Mouse (Mus musculus): ENCODE results near the gene Efcab11. TPM values are rescaled to one million over a fixed set of nuclear protein-coding genes. Genes with fewer than 3 reads are reported as not detected.

Gene Efcab11
- total and polyA plus RNA-seq, 3 experiments, result 5.8 to 19.9 (median 8.0) TPM

GRCm38 (mm10) chr12:99795921-99796320 is 88.3 kb downstream of the Efcab11 start:
- H3K27me3 ChIP-seq (ENCODE audit: insufficient read depth, low read length), result no peaks in the 10 kb centered on the region
- DNase-seq (ENCODE audit: low spot score) (no peak), ATAC-seq (ENCODE audit: extremely low read depth, insufficient number of reproducible peaks, low FRiP score, poor library complexity, severe bottlenecking) (no peak)
- no peaks in the 10 kb centered on the region; the same call in 1 of the 2 replicates for H3K9me3 ChIP-seq (replicated peaks)
- no peak overlapping the region for H3K4me3 ChIP-seq (ENCODE audit: low read depth, low read length)
- no peaks in the 10 kb centered on the region for H3K36me3 ChIP-seq (replicated peaks)
- H3K4me1 ChIP-seq (ENCODE audit: insufficient read depth, low read depth, low read length), result no peaks in the 10 kb centered on the region
- TF ChIP-seq GATA2 (IDR thresholded peaks at IDR 0.05; ENCODE audit: borderline replicate concordance, low read depth, low read length) (no peak), GATA1 (IDR thresholded peaks at IDR 0.05; ENCODE audit: borderline replicate concordance, low read length) (no peak), CTCF (IDR thresholded peaks at IDR 0.05; ENCODE audit: low read depth, low read length) (no peak), POLR2AphosphoS5 (IDR thresholded peaks at IDR 0.05; ENCODE audit: insufficient replicate concordance, low read depth, low read length) (no peak), TAL1 (conservative IDR thresholded peaks at IDR 0.05; ENCODE audit: low read depth, low read length) (no peak)

- DNase-seq (ENCODE audit: low spot score) (no peak), ATAC-seq (ENCODE audit: extremely low read depth, insufficient number of reproducible peaks, low FRiP score, poor library complexity, severe bottlenecking) (no peak)
- Histone ChIP-seq H3K9me3 (replicated peaks) (no peaks in the 10 kb centered on the region; the same call in 1 of the 2 replicates), H3K27me3 (ENCODE audit: insufficient read depth, low read length) (no peaks in the 10 kb centered on the region), H3K36me3 (replicated peaks) (no peaks in the 10 kb centered on the region), H3K4me1 (ENCODE audit: insufficient read depth, low read depth, low read length) (no peaks in the 10 kb centered on the region), H3K4me3 (ENCODE audit: low read depth, low read length) (no peak overlapping the region)
- TF ChIP-seq GATA2 (IDR thresholded peaks at IDR 0.05; ENCODE audit: borderline replicate concordance, low read depth, low read length), result no peak
- TF ChIP-seq TAL1 (conservative IDR thresholded peaks at IDR 0.05; ENCODE audit: low read depth, low read length), result no peak
- TF ChIP-seq CTCF (IDR thresholded peaks at IDR 0.05; ENCODE audit: low read depth, low read length), result no peak
- TF ChIP-seq POLR2AphosphoS5 (IDR thresholded peaks at IDR 0.05; ENCODE audit: insufficient replicate concordance, low read depth, low read length), result no peak
- TF ChIP-seq GATA1 (IDR thresholded peaks at IDR 0.05; ENCODE audit: borderline replicate concordance, low read length), result no peak
Observed at GRCm38 (mm10) chr12:99794792-99795620, 89.2 kb downstream of the Efcab11 start.

GRCm38 (mm10) chr12:99794158-99794515 is 90.1 kb downstream of the Efcab11 start:
- DNase-seq (ENCODE audit: low spot score), result no peak
- TF ChIP-seq TAL1 (conservative IDR thresholded peaks at IDR 0.05; ENCODE audit: low read depth, low read length), result no peak
- no peak for TF ChIP-seq GATA1 (IDR thresholded peaks at IDR 0.05; ENCODE audit: borderline replicate concordance, low read length)
- no peak for TF ChIP-seq CTCF (IDR thresholded peaks at IDR 0.05; ENCODE audit: low read depth, low read length)
- TF ChIP-seq POLR2AphosphoS5 (IDR thresholded peaks at IDR 0.05; ENCODE audit: insufficient replicate concordance, low read depth, low read length), result no peak
- TF ChIP-seq GATA2 (IDR thresholded peaks at IDR 0.05; ENCODE audit: borderline replicate concordance, low read depth, low read length), result no peak
- no peak for ATAC-seq (ENCODE audit: extremely low read depth, insufficient number of reproducible peaks, low FRiP score, poor library complexity, severe bottlenecking)
- Histone ChIP-seq H3K9me3 (replicated peaks) (no peaks in the 10 kb centered on the region), H3K27me3 (ENCODE audit: insufficient read depth, low read length) (no peaks in the 10 kb centered on the region), H3K4me1 (ENCODE audit: insufficient read depth, low read depth, low read length) (no peaks in the 10 kb centered on the region), H3K4me3 (ENCODE audit: low read depth, low read length) (no peak overlapping the region), H3K36me3 (replicated peaks) (no peaks in the 10 kb centered on the region)

GRCm38 (mm10) chr12:99793465-99794157 is 90.6 kb downstream of the Efcab11 start:
- H3K27me3 ChIP-seq (ENCODE audit: insufficient read depth, low read length), result no peaks in the 10 kb centered on the region
- no peak overlapping the region for H3K4me3 ChIP-seq (ENCODE audit: low read depth, low read length)
- TF ChIP-seq CTCF (IDR thresholded peaks at IDR 0.05; ENCODE audit: low read depth, low read length) (no peak), TAL1 (conservative IDR thresholded peaks at IDR 0.05; ENCODE audit: low read depth, low read length) (no peak), GATA1 (IDR thresholded peaks at IDR 0.05; ENCODE audit: borderline replicate concordance, low read length) (no peak), GATA2 (IDR thresholded peaks at IDR 0.05; ENCODE audit: borderline replicate concordance, low read depth, low read length) (no peak), POLR2AphosphoS5 (IDR thresholded peaks at IDR 0.05; ENCODE audit: insufficient replicate concordance, low read depth, low read length) (no peak)
- DNase-seq (ENCODE audit: low spot score), result no peak
- H3K4me1 ChIP-seq (ENCODE audit: insufficient read depth, low read depth, low read length), result no peaks in the 10 kb centered on the region
- no peaks in the 10 kb centered on the region for H3K9me3 ChIP-seq (replicated peaks)
- ATAC-seq (ENCODE audit: extremely low read depth, insufficient number of reproducible peaks, low FRiP score, poor library complexity, severe bottlenecking), result no peak
- no peaks in the 10 kb centered on the region for H3K36me3 ChIP-seq (replicated peaks)

- Histone ChIP-seq H3K27me3 (ENCODE audit: insufficient read depth, low read length) (no peaks in the 10 kb centered on the region), H3K4me1 (ENCODE audit: insufficient read depth, low read depth, low read length) (no peaks in the 10 kb centered on the region), H3K9me3 (replicated peaks) (no peaks in the 10 kb centered on the region), H3K36me3 (replicated peaks) (no peaks in the 10 kb centered on the region), H3K4me3 (ENCODE audit: low read depth, low read length) (no peak overlapping the region)
- DNase-seq (ENCODE audit: low spot score), result no peak
- ATAC-seq (ENCODE audit: extremely low read depth, insufficient number of reproducible peaks, low FRiP score, poor library complexity, severe bottlenecking), result no peak
- TF ChIP-seq TAL1 (conservative IDR thresholded peaks at IDR 0.05; ENCODE audit: low read depth, low read length) (no peak), GATA1 (IDR thresholded peaks at IDR 0.05; ENCODE audit: borderline replicate concordance, low read length) (no peak), POLR2AphosphoS5 (IDR thresholded peaks at IDR 0.05; ENCODE audit: insufficient replicate concordance, low read depth, low read length) (no peak), GATA2 (IDR thresholded peaks at IDR 0.05; ENCODE audit: borderline replicate concordance, low read depth, low read length) (no peak), CTCF (IDR thresholded peaks at IDR 0.05; ENCODE audit: low read depth, low read length) (no peak)
Observed at GRCm38 (mm10) chr12:99789283-99789960, 94.8 kb downstream of the Efcab11 start.
